Mouse (Mus musculus): ENCODE measurements at regions not wholly inside any gene's neighbourhood (a gene's known extent, or its start where the extent isn't known, plus 50 kb on each side); places are given as distances from the start of the nearest gene placed in this dataset.
"Not testable (repeated sequence)": the region's sequence is repeated elsewhere in the genome, so short reads cannot be mapped to it uniquely, and the experiment has no call there.

DNA sequence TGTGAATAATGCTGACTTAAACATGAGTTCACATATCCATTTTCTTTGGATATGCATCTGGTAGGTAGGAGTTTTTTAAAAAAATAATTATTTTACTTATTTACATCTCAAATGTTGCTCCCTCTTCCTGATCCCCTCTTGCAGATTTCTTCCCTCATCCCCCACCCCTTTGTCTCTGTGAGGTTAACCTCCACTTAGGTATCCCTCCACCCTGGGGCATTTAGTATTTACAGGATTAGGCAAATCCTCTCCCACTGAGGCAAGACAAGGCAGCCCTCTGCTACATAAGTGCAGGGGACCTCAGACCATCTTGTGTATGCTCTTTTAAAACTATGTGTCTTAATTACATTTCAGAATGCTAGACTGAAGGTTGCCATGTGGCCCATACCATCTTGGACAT lies 155.2 kb upstream of the Shcbp1 start:
- H3K4me3 ChIP-seq (replicated peaks), result no peak overlapping the region
- no peaks in the 10 kb centered on the region for H3K36me3 ChIP-seq (replicated peaks)
- H3K27ac ChIP-seq, result no peak overlapping the region
- H3K4me1 ChIP-seq, result no peaks in the 10 kb centered on the region
- no peak for ATAC-seq (ENCODE audit: low FRiP score)
- H3K4me2 ChIP-seq, result no peak overlapping the region
- H3K9me3 ChIP-seq, result no peaks in the 10 kb centered on the region
- H3K27me3 ChIP-seq, result no peaks in the 10 kb centered on the region
- no peak overlapping the region for H3K9ac ChIP-seq

DNA sequence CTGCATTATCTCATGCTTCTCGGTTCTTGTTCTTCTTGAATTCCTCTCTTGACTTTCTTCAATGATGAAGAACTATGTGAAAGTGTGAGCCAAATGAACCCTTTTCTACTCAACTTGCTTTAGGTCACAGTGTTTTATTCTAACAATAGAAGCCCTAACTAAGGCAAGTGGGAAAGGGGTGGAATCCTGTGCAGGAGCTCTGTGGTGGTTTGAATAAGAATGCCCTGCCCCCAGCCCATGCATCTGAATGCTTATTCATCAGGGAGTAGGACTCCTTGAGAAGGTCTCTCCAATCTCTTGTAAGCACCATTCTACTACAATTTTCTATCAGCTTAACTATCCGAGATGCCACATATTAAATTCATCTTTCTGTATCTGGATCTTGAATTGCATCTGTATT lies 154.7 kb upstream of the Shcbp1 start:
- Histone ChIP-seq H3K4me3 (replicated peaks) (no peak overlapping the region), H3K4me2 (no peak overlapping the region), H3K4me1 (no peaks in the 10 kb centered on the region), H3K36me3 (replicated peaks) (no peaks in the 10 kb centered on the region), H3K9me3 (no peaks in the 10 kb centered on the region), H3K9ac (no peak overlapping the region), H3K27ac (no peak overlapping the region), H3K27me3 (no peaks in the 10 kb centered on the region)
- WGBS, result 29% methylated on average over 2 of the region's 2 CpGs
- no peak for ATAC-seq (ENCODE audit: low FRiP score)

DNA sequence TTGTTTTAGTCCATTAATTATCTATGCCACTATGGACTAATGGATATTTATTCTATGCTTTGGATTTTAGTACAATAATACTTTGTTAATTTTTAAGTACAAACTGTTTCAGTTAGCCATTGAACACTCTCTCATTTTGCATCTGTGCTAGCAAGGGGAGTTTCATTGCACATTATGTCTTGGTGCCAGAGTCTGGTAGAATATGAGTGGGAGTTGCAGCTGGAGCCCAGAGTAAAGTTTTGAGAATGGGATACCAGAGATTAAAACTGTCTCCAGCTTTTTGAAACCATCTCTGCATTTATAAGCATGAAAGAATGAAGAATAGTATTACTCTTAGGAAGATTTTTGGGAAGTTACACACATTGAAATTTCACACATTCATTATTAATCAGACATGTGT lies 137.1 kb upstream of the Shcbp1 start:
- Histone ChIP-seq H3K27me3 (no peaks in the 10 kb centered on the region), H3K36me3 (replicated peaks) (no peaks in the 10 kb centered on the region), H3K4me1 (no peaks in the 10 kb centered on the region), H3K27ac (no peak overlapping the region), H3K4me2 (no peak overlapping the region), H3K9ac (no peak overlapping the region), H3K4me3 (replicated peaks) (no peak overlapping the region), H3K9me3 (no peaks in the 10 kb centered on the region)
- no peak for ATAC-seq (ENCODE audit: low FRiP score)

DNA sequence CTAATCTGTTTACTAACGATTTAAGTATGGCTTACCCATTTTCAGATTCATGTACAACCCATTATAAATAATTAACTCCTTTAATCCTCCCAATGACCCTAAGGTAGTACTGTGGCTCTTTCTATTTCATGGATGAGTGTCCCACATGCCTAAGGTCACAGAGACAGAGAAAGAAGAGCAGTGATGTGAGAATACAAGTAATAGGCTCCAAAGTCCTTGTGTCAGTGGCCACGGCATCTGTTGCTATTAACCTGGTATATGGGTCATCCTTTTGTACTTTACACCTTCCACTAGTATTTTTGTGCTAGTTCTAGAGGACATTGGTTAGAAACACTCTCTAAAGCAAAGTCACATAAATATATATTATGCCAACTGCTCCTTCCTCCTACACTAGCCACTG lies 115.7 kb upstream of the Shcbp1 start:
- Histone ChIP-seq H3K4me3 (replicated peaks) (no peak overlapping the region), H3K9me3 (no peaks in the 10 kb centered on the region), H3K36me3 (replicated peaks) (no peaks in the 10 kb centered on the region), H3K27ac (no peak overlapping the region), H3K9ac (no peak overlapping the region), H3K4me2 (no peak overlapping the region), H3K27me3 (no peaks in the 10 kb centered on the region), H3K4me1 (no peaks in the 10 kb centered on the region)
- 87% methylated on average over 2 of the region's 2 CpGs for WGBS
- ATAC-seq (ENCODE audit: low FRiP score), result no peak

DNA sequence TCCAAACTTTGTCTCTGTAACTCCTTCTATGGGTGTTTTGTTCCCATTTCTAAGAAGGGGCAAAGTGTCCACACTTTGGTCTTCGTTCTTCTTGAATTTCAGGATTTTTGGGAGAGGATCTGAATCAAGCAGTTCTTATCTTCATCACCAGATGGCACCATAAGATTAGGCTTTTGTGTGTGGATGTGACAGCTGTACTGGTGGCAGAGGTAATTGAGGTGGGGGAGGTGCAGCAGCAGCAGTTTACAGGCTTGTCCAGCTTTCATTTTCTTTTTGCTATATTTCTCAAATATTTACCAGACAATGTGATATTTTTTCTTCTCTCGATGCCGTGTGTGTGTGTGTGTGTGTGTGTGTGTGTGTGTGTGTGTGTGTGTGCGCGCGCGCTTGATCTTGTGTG lies 89.4 kb upstream of the Shcbp1 start:
- not testable (repeated sequence) for H3K4me2 ChIP-seq; H3K36me3 ChIP-seq (replicated peaks); H3K27ac ChIP-seq; H3K9ac ChIP-seq; H3K27me3 ChIP-seq; H3K9me3 ChIP-seq; H3K4me3 ChIP-seq (replicated peaks); H3K4me1 ChIP-seq
- ATAC-seq (ENCODE audit: low FRiP score), result peak; percentile 95
- WGBS, result 78% methylated on average over 7 of the region's 7 CpGs

DNA sequence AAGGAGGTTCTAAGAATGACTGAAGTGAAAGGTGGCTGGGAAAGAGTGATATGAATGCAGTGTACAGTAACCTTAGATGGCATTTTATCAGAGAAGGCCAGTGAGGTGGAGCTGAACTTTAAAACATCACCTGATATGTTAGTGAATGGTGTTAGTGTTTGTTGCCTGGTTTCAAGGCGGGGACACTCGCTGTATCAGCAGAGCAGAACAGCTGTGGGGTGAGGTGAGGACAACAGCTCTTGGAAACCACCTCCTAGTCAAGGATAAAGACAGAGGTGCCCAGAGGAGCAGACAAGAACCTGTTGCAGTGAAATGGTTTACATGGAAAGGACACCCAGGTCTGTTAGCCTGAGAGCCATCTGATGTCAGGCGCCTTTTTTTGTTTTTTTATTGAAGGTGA lies 59.7 kb upstream of the Shcbp1 start:
- WGBS, result 96% methylated on average over 3 of the region's 3 CpGs
- ATAC-seq (ENCODE audit: low FRiP score), result no peak

DNA sequence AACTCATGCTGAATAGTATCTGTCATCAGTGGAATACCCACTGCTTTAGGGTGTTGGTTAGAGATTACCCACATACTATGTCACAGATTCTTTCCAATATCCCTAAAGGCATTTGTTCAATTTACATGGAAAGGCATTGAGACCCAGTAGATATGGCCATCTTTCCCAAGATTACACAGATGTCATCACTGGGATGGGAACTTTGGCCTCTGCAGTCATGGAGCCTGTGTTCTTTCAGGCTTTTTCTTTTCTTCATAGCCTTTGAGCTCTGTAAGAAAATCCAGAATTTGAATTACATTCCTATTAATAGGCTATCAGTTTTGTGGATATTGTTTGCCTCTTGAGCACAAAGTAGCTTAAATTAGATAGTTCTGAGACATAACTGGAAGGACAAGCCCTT lies 59.2 kb upstream of the Shcbp1 start:
- Histone ChIP-seq H3K4me3 (replicated peaks) (no peak overlapping the region), H3K4me1 (no peaks in the 10 kb centered on the region), H3K4me2 (no peak overlapping the region), H3K36me3 (replicated peaks) (no peaks in the 10 kb centered on the region), H3K9me3 (no peaks in the 10 kb centered on the region), H3K9ac (no peak overlapping the region), H3K27ac (no peak overlapping the region), H3K27me3 (no peaks in the 10 kb centered on the region)
- ATAC-seq (ENCODE audit: low FRiP score), result no peak

More for the DNA sequence above, 59.7 kb upstream of the Shcbp1 start:
- Histone ChIP-seq H3K36me3 (replicated peaks) (no peaks in the 10 kb centered on the region), H3K9ac (no peak overlapping the region), H3K4me1 (no peaks in the 10 kb centered on the region), H3K27ac (no peak overlapping the region), H3K4me3 (replicated peaks) (no peak overlapping the region), H3K27me3 (no peaks in the 10 kb centered on the region), H3K9me3 (no peaks in the 10 kb centered on the region), H3K4me2 (no peak overlapping the region)

DNA sequence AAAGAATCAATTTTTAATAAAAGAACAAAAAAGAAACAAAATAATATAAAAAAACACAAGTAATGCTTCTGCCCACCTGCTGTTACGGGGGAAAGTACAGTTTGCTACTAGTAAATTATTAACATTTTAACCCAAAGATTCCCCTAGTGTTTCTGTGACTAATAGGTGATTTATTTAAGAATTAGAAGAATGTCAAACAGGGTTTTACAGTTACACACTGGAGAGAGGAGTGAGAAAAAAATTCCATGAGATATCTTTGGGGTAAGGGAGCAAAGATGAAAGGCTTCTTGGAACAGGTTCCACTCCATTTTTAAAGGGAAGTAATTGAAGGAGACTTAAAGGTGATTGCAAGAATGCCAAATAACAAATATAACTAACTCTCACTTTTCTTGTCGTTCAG lies 58.4 kb upstream of the Shcbp1 start:
- H3K27me3 ChIP-seq, result no peaks in the 10 kb centered on the region
- no peak overlapping the region for H3K27ac ChIP-seq
- H3K4me3 ChIP-seq (replicated peaks), result no peak overlapping the region
- H3K36me3 ChIP-seq (replicated peaks), result no peaks in the 10 kb centered on the region
- WGBS, result 88% methylated on average over 2 of the region's 2 CpGs
- H3K9ac ChIP-seq, result no peak overlapping the region
- ATAC-seq (ENCODE audit: low FRiP score), result no peak
- H3K9me3 ChIP-seq, result no peaks in the 10 kb centered on the region
- H3K4me1 ChIP-seq, result no peaks in the 10 kb centered on the region
- H3K4me2 ChIP-seq, result no peak overlapping the region

GRCm38 (mm10) chr8:4836651-4837050 lies 57.3 kb upstream of the Shcbp1 start:
- H3K4me3 ChIP-seq (replicated peaks), result no peak overlapping the region
- ATAC-seq (ENCODE audit: low FRiP score), result no peak
- 87% methylated on average over 2 of the region's 2 CpGs for WGBS

More at GRCm38 (mm10) chr8:4836651-4837050, 57.3 kb upstream of the Shcbp1 start:
- Histone ChIP-seq H3K9ac (no peak overlapping the region), H3K9me3 (no peaks in the 10 kb centered on the region), H3K36me3 (replicated peaks) (no peaks in the 10 kb centered on the region), H3K4me2 (no peak overlapping the region), H3K27me3 (no peaks in the 10 kb centered on the region), H3K27ac (no peak overlapping the region), H3K4me1 (no peaks in the 10 kb centered on the region)

Measured in forebrain, embryonic 12.5 days (tissue).